Mouse (Mus musculus) limb, embryonic 11.5 days (tissue): ENCODE data around the gene Baiap2l1. TPM values are rescaled to one million over a fixed set of nuclear protein-coding genes. Genes with fewer than 3 reads are reported as not detected.

Experiments used
- ATAC-seq: fragments of 200-750 bp; cut with Nextera tagmentation; 2 replicates; pipeline ENCODE4 v1.8.0; 2017; ENCODE audit warnings: low read depth; ENCODE audit not compliant: insufficient number of reproducible peaks, low FRiP score, low TSS enrichment
- DNase-seq: peaks from one replicate; pipeline ENCODE4 v3.0.0-alpha.2; 2015; ENCODE audit warnings: low spot score
- H3K27ac ChIP-seq: fragments of 300-500 bp; sonication (generic); replicated peaks from 2 replicates; pipeline ENCODE4 v1.5.1; 2014; ENCODE audit warnings: low read depth, mild to moderate bottlenecking, low read length
- H3K27me3 ChIP-seq: fragments of 300-500 bp; sonication (generic); 2 replicates; pipeline ENCODE4 v1.6.1; 2014; ENCODE audit warnings: mild to moderate bottlenecking, low read length, mixed read lengths; ENCODE audit not compliant: control insufficient read depth, insufficient read depth
- H3K36me3 ChIP-seq: fragments of 300-500 bp; sonication (generic); 2 replicates; pipeline ENCODE4 v1.6.1; 2014; ENCODE audit warnings: mild to moderate bottlenecking, low read length, moderate library complexity, mixed read lengths; ENCODE audit not compliant: control insufficient read depth, insufficient read depth
- H3K4me1 ChIP-seq: fragments of 300-500 bp; sonication (generic); 2 replicates; pipeline ENCODE4 v1.6.1; 2014; ENCODE audit warnings: low read length, mixed read lengths; ENCODE audit not compliant: control insufficient read depth, insufficient read depth
- H3K4me2 ChIP-seq: fragments of 300-500 bp; sonication (generic); 2 replicates; pipeline ENCODE4 v1.6.1; 2014; ENCODE audit warnings: low read depth, mild to moderate bottlenecking, moderate library complexity; ENCODE audit not compliant: severe bottlenecking
- H3K4me3 ChIP-seq: fragments of 300-500 bp; sonication (generic); 2 replicates; pipeline ENCODE4 v1.5.1; 2014; ENCODE audit warnings: low read depth, low read length
- H3K9ac ChIP-seq: fragments of 300-500 bp; sonication (generic); 2 replicates; pipeline ENCODE4 v1.6.1; 2014; ENCODE audit warnings: mild to moderate bottlenecking, low read length
- H3K9me3 ChIP-seq: fragments of 300-500 bp; sonication (generic); 2 replicates; pipeline ENCODE4 v1.6.1; 2016; ENCODE audit warnings: low read length; ENCODE audit not compliant: control insufficient read depth
- WGBS: fragments of 180-500 bp; shearing (Covaris S2); extraction: QIAGEN DNeasy Blood & Tissue Kit; methylation state at CpG from one replicate; pipeline ENCODE4 v1.1.7; 2014; 5-methylcytosine and 5-hydroxymethylcytosine counted together
- polyA plus RNA-seq: library from polyadenylated mRNA; unstranded; fragments of >200 nt; fragmentation: Nextera tagmentation; extraction: Ambion mirVana; gene quantifications from 2 replicates; pipeline ENCODE4 v1.2.1, GENCODE M21; 2014

The Baiap2l1 gene
- polyA plus RNA-seq, 1 experiment from 2014 or later = 4.0 TPM

GRCm38 (mm10) chr5:144276898-144277630 lies 80.8 kb downstream of the Baiap2l1 start:
- ATAC-seq = no peak
- WGBS = 88% methylated on average over 17 of the region's 17 CpGs
- no peak overlapping the region for H3K4me2 ChIP-seq
- no peaks in the 10 kb centered on the region; the same call in 1 of the 2 replicates for H3K36me3 ChIP-seq
- no peaks in the 10 kb centered on the region for H3K4me1 ChIP-seq
- H3K27ac ChIP-seq = no peak overlapping the region
- H3K9me3 ChIP-seq = no peaks in the 10 kb centered on the region
- H3K9ac ChIP-seq = no peak overlapping the region
- no peak overlapping the region for H3K4me3 ChIP-seq
- no peak for DNase-seq
- no peaks in the 10 kb centered on the region for H3K27me3 ChIP-seq

- Histone ChIP-seq H3K27ac (no peak overlapping the region), H3K4me3 (no peak overlapping the region), H3K9me3 (no peaks in the 10 kb centered on the region), H3K4me2 (no peak overlapping the region), H3K4me1 (no peaks in the 10 kb centered on the region), H3K27me3 (no peaks in the 10 kb centered on the region), H3K36me3 (no peaks in the 10 kb centered on the region; the same call in 1 of the 2 replicates), H3K9ac (no peak overlapping the region)
- WGBS = 85% methylated on average over 6 of the region's 6 CpGs
- DNase-seq (no peak), ATAC-seq (no peak)
Measured at GRCm38 (mm10) chr5:144274904-144275303, 83.0 kb downstream of the Baiap2l1 start.

GRCm38 (mm10) chr5:144271772-144272171 lies 86.1 kb downstream of the Baiap2l1 start:
- ATAC-seq = no peak
- Histone ChIP-seq H3K9ac (no peak overlapping the region), H3K4me3 (no peak overlapping the region), H3K36me3 (peaks cover 3% of the 10 kb centered on the region; the same call in 1 of the 2 replicates), H3K27ac (no peak overlapping the region), H3K9me3 (no peaks in the 10 kb centered on the region), H3K4me2 (no peak overlapping the region), H3K27me3 (no peaks in the 10 kb centered on the region), H3K4me1 (no peaks in the 10 kb centered on the region; the same call in 1 of the 2 replicates)
- DNase-seq = no peak
- 39% methylated on average over 5 of the region's 5 CpGs for WGBS

GRCm38 (mm10) chr5:144271118-144271517 lies 86.8 kb downstream of the Baiap2l1 start:
- ATAC-seq = no peak
- H3K27ac ChIP-seq = no peak overlapping the region
- no peaks in the 10 kb centered on the region for H3K27me3 ChIP-seq
- no peaks in the 10 kb centered on the region; the same call in 1 of the 2 replicates for H3K4me1 ChIP-seq
- H3K4me3 ChIP-seq = no peak overlapping the region
- peaks cover 5% of the 10 kb centered on the region; the same call in 1 of the 2 replicates for H3K36me3 ChIP-seq
- no peaks in the 10 kb centered on the region for H3K9me3 ChIP-seq
- H3K9ac ChIP-seq = no peak overlapping the region
- H3K4me2 ChIP-seq = no peak overlapping the region
- 84% methylated on average over 3 of the region's 3 CpGs for WGBS
- DNase-seq = no peak

GRCm38 (mm10) chr5:144270420-144270819 lies 87.5 kb downstream of the Baiap2l1 start:
- H3K4me2 ChIP-seq = no peak overlapping the region
- peaks cover 6% of the 10 kb centered on the region; the same call in 1 of the 2 replicates for H3K36me3 ChIP-seq
- no peak overlapping the region for H3K9ac ChIP-seq
- ATAC-seq (no peak), DNase-seq (no peak)
- H3K4me3 ChIP-seq = no peak overlapping the region
- H3K9me3 ChIP-seq = no peaks in the 10 kb centered on the region
- no peak overlapping the region for H3K27ac ChIP-seq
- no peaks in the 10 kb centered on the region for H3K27me3 ChIP-seq
- 92% methylated on average over 8 of the region's 8 CpGs for WGBS
- no peaks in the 10 kb centered on the region; the same call in 1 of the 2 replicates for H3K4me1 ChIP-seq

GRCm38 (mm10) chr5:144269926-144270325 lies 88.0 kb downstream of the Baiap2l1 start:
- peaks cover 9% of the 10 kb centered on the region; the same call in 1 of the 2 replicates for H3K36me3 ChIP-seq
- no peak overlapping the region for H3K9ac ChIP-seq
- no peak overlapping the region for H3K27ac ChIP-seq
- H3K4me1 ChIP-seq = no peaks in the 10 kb centered on the region; the same call in 1 of the 2 replicates
- H3K4me3 ChIP-seq = no peak overlapping the region
- WGBS = 95% methylated on average over 7 of the region's 7 CpGs
- H3K9me3 ChIP-seq = no peaks in the 10 kb centered on the region
- no peak overlapping the region for H3K4me2 ChIP-seq
- ATAC-seq = no peak
- no peak for DNase-seq
- H3K27me3 ChIP-seq = no peaks in the 10 kb centered on the region

- Histone ChIP-seq H3K9ac (no peak overlapping the region), H3K36me3 (peaks cover 12% of the 10 kb centered on the region; the same call in 1 of the 2 replicates), H3K4me1 (no peaks in the 10 kb centered on the region; the same call in 1 of the 2 replicates), H3K27me3 (no peaks in the 10 kb centered on the region), H3K4me3 (no peak overlapping the region), H3K9me3 (no peaks in the 10 kb centered on the region), H3K4me2 (no peak overlapping the region), H3K27ac (no peak overlapping the region)
- no peak for DNase-seq
- ATAC-seq = no peak
- 67% methylated on average over 8 of the region's 8 CpGs for WGBS
Measured at GRCm38 (mm10) chr5:144267535-144268241, 90.2 kb downstream of the Baiap2l1 start.

GRCm38 (mm10) chr5:144263496-144263895 lies 94.4 kb downstream of the Baiap2l1 start:
- DNase-seq = no peak
- Histone ChIP-seq H3K27me3 (no peaks in the 10 kb centered on the region), H3K27ac (no peak overlapping the region), H3K4me2 (no peak overlapping the region), H3K4me1 (peaks cover 7% of the 10 kb centered on the region; the same call in 1 of the 2 replicates), H3K4me3 (no peak overlapping the region), H3K9me3 (no peaks in the 10 kb centered on the region), H3K36me3 (peaks cover 13% of the 10 kb centered on the region; the same call in 1 of the 2 replicates), H3K9ac (no peak overlapping the region)
- 89% methylated on average over 13 of the region's 13 CpGs for WGBS
- ATAC-seq = no peak
